Mouse (Mus musculus) frontal cortex, postnatal 36 days (tissue): ENCODE measurements around the gene Hils1.
"Not testable (repeated sequence)": the region's sequence is repeated elsewhere in the genome, so short reads cannot be mapped to it uniquely, and the experiment has no call there.

Experiments used
- DNase-seq, 2 experiments: peaks; one replicate each; pipeline ENCODE4 v3.0.0; 2022; ENCODE audit warnings: low spot score in 2 of 2

Hils1 gene

GRCm38 (mm10) chr11:94955103-94955502 lies 12.3 kb upstream of the Hils1 start:
- DNase-seq = no peak

DNA sequence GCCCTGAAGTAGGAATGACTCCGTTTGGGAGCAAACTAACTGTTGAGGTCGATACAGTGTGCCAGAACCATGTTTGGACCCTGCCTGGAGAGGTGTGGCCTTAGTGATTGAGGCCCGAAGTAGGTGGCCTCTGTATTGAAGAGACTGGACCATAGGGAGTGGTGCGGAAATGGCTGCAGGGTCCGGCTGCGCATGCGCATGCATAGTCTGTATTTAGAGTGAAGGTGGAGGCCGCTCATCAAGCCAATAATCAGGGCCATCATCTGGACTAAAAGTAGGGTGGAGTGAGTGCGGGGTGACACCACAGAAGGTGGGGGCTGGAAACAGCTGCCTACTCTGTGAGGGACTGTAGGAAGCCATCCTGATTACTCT lies 9.7 kb upstream of the Hils1 start:
- DNase-seq = no peak

- DNase-seq = peak in 1 of 2 experiments; percentile 32
Measured at GRCm38 (mm10) chr11:94958065-94958858, 9.1 kb upstream of the Hils1 start.

DNA sequence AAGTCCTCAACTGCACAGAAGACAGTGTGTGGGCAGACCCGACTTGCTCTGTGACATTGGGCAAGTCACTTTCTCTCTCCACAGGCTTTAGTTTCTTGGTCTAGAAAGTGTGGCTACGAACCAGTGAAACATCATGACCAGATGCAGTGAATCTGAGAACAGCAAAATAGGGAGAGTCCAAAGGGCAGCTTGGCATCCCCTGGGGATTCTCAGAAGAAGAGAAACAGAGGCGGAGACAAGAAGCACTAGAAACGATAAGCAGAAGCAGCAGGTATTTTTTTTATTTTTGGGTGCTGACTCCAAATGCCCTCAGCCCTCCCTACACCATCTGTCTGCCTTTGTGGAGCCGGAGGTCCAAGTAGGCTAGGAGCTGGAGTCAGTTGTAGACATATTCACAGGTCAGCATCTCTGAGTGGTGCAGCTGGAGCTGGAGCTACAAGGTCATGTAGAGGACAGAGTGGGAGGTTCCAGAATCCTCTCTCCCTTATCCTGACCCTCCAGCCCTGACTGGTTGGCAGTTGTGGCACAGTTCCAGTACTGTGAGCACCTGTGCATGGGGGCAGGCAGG lies 4.8 kb upstream of the Hils1 start:
- DNase-seq = no peak

- DNase-seq = peak in 1 of 2 experiments; percentile 14
Measured at GRCm38 (mm10) chr11:94968187-94968586, 794 bp downstream of the Hils1 start.

GRCm38 (mm10) chr11:94969709-94970108 lies 2.3 kb downstream of the Hils1 start:
- not testable (repeated sequence) for DNase-seq

GRCm38 (mm10) chr11:94970210-94970943 lies 3.0 kb downstream of the Hils1 start:
- peak; percentile 65 to 89 for DNase-seq

DNA sequence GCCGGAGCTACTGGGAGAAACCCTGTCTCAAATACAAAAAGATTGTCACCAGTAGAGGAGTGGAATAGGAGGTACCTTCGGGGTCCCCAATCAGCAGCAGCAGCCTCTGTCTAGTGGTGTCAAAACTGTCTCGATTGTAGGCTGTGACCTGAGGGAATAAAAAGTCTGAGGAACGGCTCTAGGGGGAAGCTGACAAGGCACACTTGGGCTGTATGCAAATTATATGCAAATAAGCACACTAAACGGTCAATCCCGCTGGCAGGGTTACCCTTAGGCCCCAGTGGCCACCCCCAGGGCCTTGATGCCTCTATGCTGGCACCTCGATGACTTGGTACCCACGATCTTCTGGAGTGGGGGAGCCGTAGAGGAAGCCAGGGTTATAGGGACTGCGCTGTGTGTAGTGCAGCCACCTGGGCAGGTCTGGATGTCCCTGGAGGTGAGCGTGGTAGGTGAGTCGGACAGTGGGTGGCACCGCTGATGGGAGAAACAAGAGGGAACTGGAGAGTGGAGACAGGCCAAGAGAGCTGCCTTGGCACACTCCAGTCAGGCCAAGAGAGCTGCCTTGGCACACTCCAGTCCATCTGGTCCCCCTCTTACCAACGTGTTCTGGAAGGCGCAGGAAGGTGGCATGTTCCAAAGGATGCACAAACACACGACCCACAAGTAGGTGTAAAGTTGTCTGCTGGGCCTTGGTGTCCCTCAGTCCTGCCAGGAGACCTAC lies 4.7 kb downstream of the Hils1 start:
- no peak for DNase-seq

DNA sequence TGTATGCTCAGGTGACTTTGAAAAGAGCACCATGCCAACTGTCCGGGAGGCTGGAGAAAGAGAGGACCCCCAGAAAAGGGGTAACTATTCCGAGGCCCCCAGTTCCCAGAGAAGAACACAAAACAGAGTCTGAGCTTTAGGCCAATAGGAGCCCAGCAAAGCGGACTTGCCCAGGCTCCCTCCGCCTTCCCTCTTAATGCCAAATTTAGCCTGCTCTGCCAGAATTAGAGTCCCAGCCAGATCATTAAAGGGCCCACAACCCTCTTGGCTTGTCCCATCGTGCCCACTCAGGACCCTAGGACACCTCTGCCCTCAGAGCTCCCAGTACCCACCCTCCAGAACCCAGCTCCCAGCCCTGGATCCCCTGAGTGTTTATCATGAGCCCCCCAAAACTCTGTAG lies 5.5 kb downstream of the Hils1 start:
- no peak for DNase-seq

- no peak for DNase-seq
Measured at GRCm38 (mm10) chr11:94973313-94973712, 5.9 kb downstream of the Hils1 start.

- no peak for DNase-seq
Measured at GRCm38 (mm10) chr11:94974951-94975350, 7.6 kb downstream of the Hils1 start.

DNA sequence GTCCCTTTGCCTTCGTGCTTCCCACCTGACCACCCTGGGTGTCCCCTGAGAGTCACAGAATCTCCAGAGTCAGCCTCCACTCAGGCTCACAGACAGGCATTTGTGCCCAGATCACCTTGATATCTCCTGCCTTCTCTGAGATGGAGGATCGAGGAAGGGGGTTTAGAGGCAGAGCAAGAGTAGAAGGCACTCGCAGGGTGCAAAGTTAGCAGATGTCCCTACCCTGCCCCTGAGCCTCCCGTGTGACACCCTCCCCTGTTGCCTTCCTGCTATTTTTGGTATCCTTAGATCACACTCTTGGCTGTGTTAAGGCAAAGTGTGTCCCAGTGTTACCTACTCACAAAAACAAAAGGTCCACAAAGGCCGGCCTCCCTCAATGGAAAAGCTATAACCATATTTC lies 8.8 kb downstream of the Hils1 start, which contains the start of gene Sgca:
Gene Sgca, minus strand, starts transcription at position 129 of the 400 bp plus-strand sequence.
- no peak for DNase-seq

GRCm38 (mm10) chr11:94978178-94978915 lies 11.0 kb downstream of the Hils1 start:
- no peak for DNase-seq

- DNase-seq = peak; percentile 97 to 99
Measured at GRCm38 (mm10) chr11:94978947-94979346, 11.6 kb downstream of the Hils1 start.

GRCm38 (mm10) chr11:94979462-94980179 lies 12.2 kb downstream of the Hils1 start:
- no peak for DNase-seq

DNA sequence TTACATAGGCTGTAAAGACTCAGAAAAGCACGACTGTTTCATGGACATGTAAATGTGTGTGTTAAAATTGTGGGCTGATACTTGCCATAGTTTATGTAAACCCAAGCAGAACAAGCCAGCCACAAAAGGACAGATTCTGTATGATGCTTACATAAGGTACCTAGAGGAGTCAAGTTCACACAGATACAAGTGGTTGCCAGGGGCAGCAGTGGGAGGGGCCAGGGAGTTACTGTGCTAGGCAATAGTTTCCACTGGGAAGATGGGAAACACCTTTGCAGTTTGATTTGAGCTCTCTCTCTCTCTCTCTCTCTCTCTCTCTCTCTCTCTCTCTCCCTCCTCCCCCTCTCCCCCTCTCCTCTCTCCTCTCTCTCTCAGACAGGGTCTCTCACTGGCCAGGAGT lies 17.7 kb downstream of the Hils1 start:
- no peak for DNase-seq

DNA sequence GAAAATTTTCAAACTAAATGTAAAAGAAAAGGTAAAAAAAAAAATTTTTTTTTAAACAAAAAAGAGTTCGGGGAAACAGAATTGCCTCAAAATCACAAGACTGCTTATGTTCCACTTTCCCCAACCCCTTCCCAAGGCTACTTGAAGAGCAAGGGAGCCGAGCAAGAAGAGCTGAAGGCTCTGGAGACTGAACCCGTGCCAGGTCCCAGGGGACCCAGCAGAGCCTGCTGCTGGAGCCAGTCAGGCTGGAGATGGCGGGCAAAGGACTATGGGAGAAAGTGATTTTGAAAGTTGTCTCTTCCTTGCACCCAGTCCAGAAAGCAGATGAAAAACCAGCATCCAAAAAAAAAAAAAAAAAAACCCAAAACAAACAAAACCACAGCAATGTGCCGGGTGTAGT lies 18.4 kb downstream of the Hils1 start:
- DNase-seq = no peak

- no peak for DNase-seq
Measured at GRCm38 (mm10) chr11:94986435-94986834, 19.0 kb downstream of the Hils1 start.

DNA sequence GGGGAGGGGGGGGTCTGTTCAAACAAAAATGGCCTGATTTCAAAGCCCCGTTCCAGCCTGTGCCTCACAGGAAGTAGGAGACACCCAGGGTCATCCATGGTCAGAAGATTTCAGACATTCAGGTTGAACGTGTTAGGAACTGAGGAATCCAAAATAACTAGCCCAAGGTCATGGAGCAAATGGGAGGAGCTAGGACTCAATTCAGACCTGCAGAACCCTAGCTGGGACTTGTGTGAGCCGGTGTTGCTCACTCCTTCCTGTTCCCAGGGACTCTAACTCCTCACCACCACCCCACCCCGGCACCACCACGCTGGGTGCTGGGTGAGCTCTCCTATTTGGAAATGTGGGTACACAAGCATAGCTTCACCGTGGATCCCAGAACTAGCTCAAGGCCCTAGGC lies 19.9 kb downstream of the Hils1 start:
- no peak for DNase-seq

DNA sequence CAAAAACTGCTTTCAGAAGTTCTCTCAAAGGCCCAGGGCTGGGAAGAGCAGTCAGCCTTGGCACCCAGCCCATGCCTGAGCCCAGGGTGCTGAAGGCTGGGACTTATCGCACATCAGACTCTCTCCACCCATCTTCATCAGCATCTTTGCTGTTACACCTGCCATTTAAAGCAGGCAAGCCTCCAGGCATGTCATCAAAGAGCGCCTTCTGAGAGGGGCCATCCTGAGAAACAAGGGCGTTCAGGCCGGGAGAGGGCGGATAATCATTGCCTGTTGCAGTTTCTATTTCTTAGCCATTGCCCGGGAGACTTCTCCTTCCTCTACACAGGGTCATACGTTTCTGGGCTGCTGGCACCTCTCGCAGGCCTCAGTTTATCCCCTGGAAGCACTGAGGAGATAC lies 20.5 kb downstream of the Hils1 start:
- no peak for DNase-seq
